Mouse (Mus musculus) kidney, adult 18-20 months (tissue): Measurements from ENCODE around the gene Ctnna2.

Source experiments
- DNase-seq: peaks from one replicate; pipeline ENCODE4 v3.0.0; 2021

Gene Ctnna2

GRCm38 (mm10) chr6:77979241-77979961 lies at the start of gene Ctnna2:
Gene Ctnna2 (minus strand): TSS chr6:77979699.
- peak; percentile 35 for DNase-seq

- DNase-seq, result no peak
Measured at GRCm38 (mm10) chr6:77980137-77981052, 896 bp upstream of the Ctnna2 start.

GRCm38 (mm10) chr6:77978476-77979240 lies 841 bp downstream of the Ctnna2 start:
- DNase-seq, result no peak

GRCm38 (mm10) chr6:77970545-77971242 lies 8.8 kb downstream of the Ctnna2 start:
- no peak for DNase-seq

- DNase-seq, result no peak
Measured at GRCm38 (mm10) chr6:77969774-77970173, 9.7 kb downstream of the Ctnna2 start.

GRCm38 (mm10) chr6:77962011-77962410 lies 17.5 kb downstream of the Ctnna2 start:
- no peak for DNase-seq

GRCm38 (mm10) chr6:77951276-77951675 lies 28.2 kb downstream of the Ctnna2 start:
- DNase-seq, result no peak

GRCm38 (mm10) chr6:77950690-77951089 lies 28.8 kb downstream of the Ctnna2 start:
- DNase-seq, result no peak

GRCm38 (mm10) chr6:77929375-77929774 lies 50.1 kb downstream of the Ctnna2 start:
- DNase-seq, result no peak

GRCm38 (mm10) chr6:77873150-77873549 lies 106.3 kb downstream of the Ctnna2 start:
- no peak for DNase-seq

GRCm38 (mm10) chr6:77869313-77869712 lies 110.2 kb downstream of the Ctnna2 start:
- DNase-seq, result no peak

GRCm38 (mm10) chr6:77868119-77868518 lies 111.4 kb downstream of the Ctnna2 start:
- no peak for DNase-seq

- DNase-seq, result no peak
Measured at GRCm38 (mm10) chr6:77863379-77863778, 116.1 kb downstream of the Ctnna2 start.

- no peak for DNase-seq
Measured at GRCm38 (mm10) chr6:77862781-77863180, 116.7 kb downstream of the Ctnna2 start.

GRCm38 (mm10) chr6:77849438-77849837 lies 130.1 kb downstream of the Ctnna2 start:
- no peak for DNase-seq

GRCm38 (mm10) chr6:77848796-77849195 lies 130.7 kb downstream of the Ctnna2 start:
- no peak for DNase-seq

- no peak for DNase-seq
Measured at GRCm38 (mm10) chr6:77847651-77848050, 131.8 kb downstream of the Ctnna2 start.

GRCm38 (mm10) chr6:77839076-77839475 lies 140.4 kb downstream of the Ctnna2 start:
- no peak for DNase-seq

GRCm38 (mm10) chr6:77838653-77839052 lies 140.8 kb downstream of the Ctnna2 start:
- no peak for DNase-seq

- no peak for DNase-seq
Measured at GRCm38 (mm10) chr6:77837543-77837942, 142.0 kb downstream of the Ctnna2 start.

- DNase-seq, result no peak
Measured at GRCm38 (mm10) chr6:77834680-77835079, 144.8 kb downstream of the Ctnna2 start.

GRCm38 (mm10) chr6:77827526-77827925 lies 152.0 kb downstream of the Ctnna2 start:
- DNase-seq, result no peak

GRCm38 (mm10) chr6:77817116-77817515 lies 162.4 kb downstream of the Ctnna2 start:
- no peak for DNase-seq
